Mouse (Mus musculus) lung, adult 2 months (tissue): Measurements from ENCODE around the gene Camk1d.

Source experiments
- CTCF ChIP-seq: fragments of 200-500 bp; IDR thresholded peaks from 2 replicates; pipeline ENCODE4 v1.5.1; 2011; ENCODE audit warnings: mild to moderate bottlenecking, low read length, control low read depth; ENCODE audit not compliant: insufficient read depth
- POLR2A ChIP-seq: fragments of 200-500 bp; IDR thresholded peaks from 2 replicates; pipeline ENCODE4 v1.6.1; 2011; ENCODE audit warnings: low read depth, mild to moderate bottlenecking, control low read depth, low read length, borderline replicate concordance; ENCODE audit errors: extremely low read depth

GRCm38 (mm10) chr2:5327533-5328250 lies 386.6 kb downstream of the Camk1d start:
- TF ChIP-seq CTCF = no peak
- no peak for TF ChIP-seq POLR2A
